Mouse (Mus musculus) cortical plate, adult 2 months (tissue): ENCODE results near the gene Tbkbp1.

Source experiments
- CTCF ChIP-seq: fragments of 200-500 bp; IDR thresholded peaks from 2 replicates; pipeline ENCODE4 v1.5.1; 2011; ENCODE audit warnings: mild to moderate bottlenecking, control low read depth, low read length; ENCODE audit not compliant: insufficient read depth; ENCODE audit errors: extremely low read depth
- POLR2A ChIP-seq: fragments of 200-500 bp; IDR thresholded peaks from 2 replicates; pipeline ENCODE4 v1.6.1; 2011; ENCODE audit warnings: mild to moderate bottlenecking, low read length, control low read depth; ENCODE audit not compliant: insufficient read depth; ENCODE audit errors: extremely low read depth

DNA sequence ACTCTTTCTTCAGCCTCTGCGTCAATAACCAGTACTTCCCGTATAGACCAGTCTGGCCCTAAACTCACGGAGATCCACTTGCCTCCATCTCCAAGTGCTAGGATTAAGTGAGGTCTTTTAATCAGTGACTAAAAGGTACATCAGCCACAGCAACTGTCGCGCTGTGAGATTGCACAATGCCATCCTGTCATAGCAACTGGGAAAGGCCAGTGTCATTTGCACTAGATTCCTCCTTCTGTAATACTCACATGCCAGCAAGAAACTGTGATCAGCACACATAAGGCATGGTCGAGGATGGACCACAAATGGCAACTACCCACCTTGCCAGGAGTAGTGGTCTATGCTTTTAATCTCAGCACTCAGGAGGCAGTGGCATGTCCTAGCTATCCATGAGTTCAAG lies 48.2 kb upstream of the Tbkbp1 start:
- TF ChIP-seq POLR2A (no peak), CTCF (no peak)
